Mouse (Mus musculus) small intestine, adult 2 months (tissue): ENCODE results near the gene Rbms1. TPM values are rescaled to one million over a fixed set of nuclear protein-coding genes. Genes with fewer than 3 reads are reported as not detected.
A peak's percentile ranks its signal among the peaks of the same experiment; 100 is the strongest.

ENCODE experiments used
- H3K27ac ChIP-seq: fragments of 200-500 bp; 2 replicates; pipeline ENCODE4 v1.5.1; 2012; ENCODE audit warnings: low read depth, low read length, control low read depth, inconsistent platforms; ENCODE audit not compliant: insufficient read depth
- H3K27me3 ChIP-seq: fragments of 200-500 bp; 2 replicates; pipeline ENCODE4 v1.6.1; 2012; ENCODE audit warnings: mild to moderate bottlenecking, moderate library complexity, low read length, inconsistent platforms; ENCODE audit not compliant: control insufficient read depth, insufficient read depth
- H3K36me3 ChIP-seq: fragments of 200-500 bp; 2 replicates; pipeline ENCODE4 v1.6.1; 2012; ENCODE audit warnings: mild to moderate bottlenecking, low read length, control low read depth, inconsistent platforms; ENCODE audit not compliant: control insufficient read depth, insufficient read depth
- H3K4me1 ChIP-seq: fragments of 200-500 bp; 2 replicates; pipeline ENCODE4 v1.6.1; 2012; ENCODE audit warnings: low read length, inconsistent platforms, mixed read lengths; ENCODE audit not compliant: control insufficient read depth, insufficient read depth, insufficient read length
- H3K4me3 ChIP-seq: fragments of 200-500 bp; 2 replicates; pipeline ENCODE4 v1.5.1; 2012; ENCODE audit warnings: low read depth, mild to moderate bottlenecking, control low read depth, inconsistent platforms, low read length, moderate library complexity
- CTCF ChIP-seq: fragments of 200-500 bp; IDR thresholded peaks from 2 replicates; pipeline ENCODE4 v1.5.1; 2012; ENCODE audit warnings: low read depth, mild to moderate bottlenecking, control low read depth, inconsistent platforms, low read length, moderate library complexity, mixed read lengths; ENCODE audit not compliant: insufficient replicate concordance, insufficient read length; ENCODE audit errors: extremely low read depth
- POLR2A ChIP-seq: fragments of 200-500 bp; IDR thresholded peaks from 2 replicates; pipeline ENCODE4 v1.6.1; 2012; ENCODE audit warnings: low read depth, mild to moderate bottlenecking, control low read depth, inconsistent platforms, low read length, moderate library complexity
- WGBS: fragments of 180-500 bp; shearing (Covaris S2); methylation state at CpG from one replicate; pipeline ENCODE4 v1.1.7; 2018; 5-methylcytosine and 5-hydroxymethylcytosine counted together
- polyA plus RNA-seq: library from polyadenylated mRNA; depleted of rRNA; stranded (reverse); fragments of >200 nt; gene quantifications from 2 replicates; pipeline ENCODE4 v1.2.3, GENCODE M21; 2012

Gene Rbms1
- polyA plus RNA-seq, 1 experiment = 41.2 TPM

DNA sequence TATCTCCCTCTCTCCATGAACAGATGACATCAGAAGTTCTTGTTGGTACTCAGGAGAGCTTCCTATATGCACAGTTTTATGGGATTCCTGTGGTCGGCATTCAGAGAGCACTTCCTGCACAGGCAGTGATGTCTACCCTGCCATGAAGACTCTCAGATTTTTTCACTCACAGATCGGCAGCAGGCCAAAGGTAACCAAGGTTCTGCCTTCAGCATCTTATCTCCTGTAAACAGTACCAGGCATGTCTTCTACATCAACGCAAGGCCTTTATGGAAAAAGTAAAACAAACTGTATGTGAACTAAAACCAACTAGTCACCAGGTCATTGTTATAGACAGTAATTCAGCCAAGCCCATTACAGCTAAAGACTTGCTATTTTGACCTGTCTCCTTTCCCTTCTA, 115.0 kb downstream of the Rbms1 start:
- no peak for TF ChIP-seq POLR2A
- no peak for TF ChIP-seq CTCF
- H3K4me3 ChIP-seq = no peak overlapping the region
- no peaks in the 10 kb centered on the region for H3K36me3 ChIP-seq

DNA sequence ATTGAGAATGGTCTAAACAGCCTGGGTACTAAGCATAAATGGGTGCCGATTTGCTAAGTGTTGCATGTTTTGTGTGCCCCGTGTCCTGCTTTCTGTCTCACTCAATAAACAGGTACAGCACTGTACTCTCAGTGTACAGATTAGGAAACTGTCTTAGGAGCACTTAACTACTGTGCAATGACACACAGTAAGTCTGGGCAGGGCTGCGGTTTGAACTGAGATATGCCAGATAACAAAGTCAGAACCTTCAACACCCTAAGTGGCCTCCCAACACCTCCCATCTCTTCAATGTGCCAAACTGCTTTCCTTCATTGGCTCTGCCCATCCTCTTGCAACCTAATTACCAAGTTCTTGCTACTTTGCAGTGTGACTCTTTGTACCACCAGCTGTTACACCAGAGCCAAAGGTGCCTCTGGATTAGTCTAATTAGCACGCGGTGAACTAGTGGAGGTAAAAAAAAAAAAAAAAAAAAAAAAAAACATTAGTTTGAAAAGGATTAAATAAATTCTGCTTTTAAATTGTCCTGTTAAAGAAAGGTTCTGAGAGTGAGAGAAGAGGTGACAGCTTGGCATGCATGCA, 117.6 kb downstream of the Rbms1 start:
- TF ChIP-seq POLR2A = no peak
- no peak for TF ChIP-seq CTCF
- WGBS = 60% methylated on average over 5 of the region's 5 CpGs
- Histone ChIP-seq H3K4me1 (0 out of 2 replicates have a peak, but pooled peaks cover 1% of the 10 kb centered on the region), H3K36me3 (0 out of 2 replicates have a peak, but pooled peaks cover 2% of the 10 kb centered on the region), H3K27me3 (no peaks in the 10 kb centered on the region), H3K4me3 (no peak overlapping the region), H3K27ac (no peak overlapping the region)

More for the DNA sequence above, 115.0 kb downstream of the Rbms1 start:
- WGBS = 46% methylated on average over 3 of the region's 3 CpGs
- H3K27ac ChIP-seq = no peak overlapping the region
- peaks cover 4% of the 10 kb centered on the region; the same call in 1 of the 2 replicates for H3K4me1 ChIP-seq
- H3K27me3 ChIP-seq = no peaks in the 10 kb centered on the region

DNA sequence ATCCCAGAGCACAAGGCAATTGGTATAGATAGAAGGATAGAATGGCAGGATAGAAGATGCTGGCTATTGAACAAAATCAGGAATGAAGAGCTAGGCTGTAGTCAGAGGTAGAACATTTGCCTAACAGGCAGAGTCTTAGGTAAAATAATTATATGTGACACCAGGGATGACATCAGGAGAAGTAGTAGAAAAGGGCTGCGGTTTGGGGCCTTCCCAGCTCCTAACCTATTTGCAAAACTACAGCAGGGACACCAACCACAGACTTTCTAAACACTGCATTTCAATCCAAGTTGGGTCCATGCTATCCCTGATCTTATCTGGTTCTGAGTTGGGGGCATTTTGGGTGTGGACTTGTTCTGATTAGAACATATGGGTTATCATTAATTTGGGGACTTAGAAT, 118.7 kb downstream of the Rbms1 start:
- TF ChIP-seq POLR2A (no peak), CTCF (no peak)
- Histone ChIP-seq H3K4me1 (0 out of 2 replicates have a peak, but pooled peaks cover 1% of the 10 kb centered on the region), H3K27ac (no peak overlapping the region), H3K27me3 (no peaks in the 10 kb centered on the region), H3K36me3 (0 out of 2 replicates have a peak, but pooled peaks cover 2% of the 10 kb centered on the region), H3K4me3 (no peak overlapping the region)
- 91% methylated on average over 1 of the region's 1 CpGs for WGBS

GRCm38 (mm10) chr2:60843633-60844032, 119.4 kb downstream of the Rbms1 start:
- H3K4me3 ChIP-seq = no peak overlapping the region
- no peaks in the 10 kb centered on the region for H3K27me3 ChIP-seq
- TF ChIP-seq CTCF (no peak), POLR2A (no peak)
- 90% methylated on average over 3 of the region's 3 CpGs for WGBS
- H3K4me1 ChIP-seq = no peaks in the 10 kb centered on the region
- H3K27ac ChIP-seq = no peak overlapping the region
- 0 out of 2 replicates have a peak, but pooled peaks cover 2% of the 10 kb centered on the region for H3K36me3 ChIP-seq

GRCm38 (mm10) chr2:60842976-60843375, 120.0 kb downstream of the Rbms1 start:
- 62% methylated on average over 4 of the region's 4 CpGs for WGBS
- Histone ChIP-seq H3K4me3 (no peak overlapping the region), H3K36me3 (0 out of 2 replicates have a peak, but pooled peaks cover 2% of the 10 kb centered on the region), H3K4me1 (no peaks in the 10 kb centered on the region), H3K27ac (peak overlapping the region; percentile 22; the same call in 1 of the 2 replicates), H3K27me3 (no peaks in the 10 kb centered on the region)
- no peak for TF ChIP-seq POLR2A
- TF ChIP-seq CTCF = no peak

DNA sequence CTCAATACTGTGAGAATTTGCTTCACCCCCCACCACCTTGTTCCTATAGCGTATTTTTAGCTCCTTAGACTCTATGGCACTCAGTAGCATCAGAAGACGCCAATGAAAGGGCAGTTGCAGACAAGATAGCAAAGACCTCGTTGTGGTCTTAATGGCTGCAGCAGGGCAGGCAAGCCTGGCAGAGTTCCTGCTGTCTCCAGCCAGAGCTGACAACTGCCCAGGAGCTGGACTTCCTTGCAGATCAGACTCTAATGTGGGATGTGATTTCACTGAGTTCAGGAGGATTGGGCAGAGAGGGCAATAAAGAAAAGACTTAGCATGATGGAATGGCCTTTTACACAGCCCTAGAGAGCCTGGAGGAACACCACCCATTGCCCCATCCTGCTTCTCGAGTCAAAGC, 122.1 kb downstream of the Rbms1 start:
- H3K27me3 ChIP-seq = no peaks in the 10 kb centered on the region

GRCm38 (mm10) chr2:60839498-60839897, 123.5 kb downstream of the Rbms1 start:
- no peak overlapping the region for H3K4me3 ChIP-seq
- H3K36me3 ChIP-seq = 0 out of 2 replicates have a peak, but pooled peaks cover 2% of the 10 kb centered on the region
- no peaks in the 10 kb centered on the region for H3K27me3 ChIP-seq
- H3K4me1 ChIP-seq = no peaks in the 10 kb centered on the region; the same call in 1 of the 2 replicates
- TF ChIP-seq CTCF (no peak), POLR2A (no peak)
- H3K27ac ChIP-seq = no peak overlapping the region
- 83% methylated on average over 4 of the region's 4 CpGs for WGBS

More for the DNA sequence above, 122.1 kb downstream of the Rbms1 start:
- no peaks in the 10 kb centered on the region; the same call in 1 of the 2 replicates for H3K4me1 ChIP-seq
- 84% methylated on average over 4 of the region's 4 CpGs for WGBS
- no peak overlapping the region for H3K27ac ChIP-seq
- H3K36me3 ChIP-seq = 0 out of 2 replicates have a peak, but pooled peaks cover 2% of the 10 kb centered on the region
- H3K4me3 ChIP-seq = no peak overlapping the region
- TF ChIP-seq CTCF (no peak), POLR2A (no peak)
